In the genomic region with DNA sequence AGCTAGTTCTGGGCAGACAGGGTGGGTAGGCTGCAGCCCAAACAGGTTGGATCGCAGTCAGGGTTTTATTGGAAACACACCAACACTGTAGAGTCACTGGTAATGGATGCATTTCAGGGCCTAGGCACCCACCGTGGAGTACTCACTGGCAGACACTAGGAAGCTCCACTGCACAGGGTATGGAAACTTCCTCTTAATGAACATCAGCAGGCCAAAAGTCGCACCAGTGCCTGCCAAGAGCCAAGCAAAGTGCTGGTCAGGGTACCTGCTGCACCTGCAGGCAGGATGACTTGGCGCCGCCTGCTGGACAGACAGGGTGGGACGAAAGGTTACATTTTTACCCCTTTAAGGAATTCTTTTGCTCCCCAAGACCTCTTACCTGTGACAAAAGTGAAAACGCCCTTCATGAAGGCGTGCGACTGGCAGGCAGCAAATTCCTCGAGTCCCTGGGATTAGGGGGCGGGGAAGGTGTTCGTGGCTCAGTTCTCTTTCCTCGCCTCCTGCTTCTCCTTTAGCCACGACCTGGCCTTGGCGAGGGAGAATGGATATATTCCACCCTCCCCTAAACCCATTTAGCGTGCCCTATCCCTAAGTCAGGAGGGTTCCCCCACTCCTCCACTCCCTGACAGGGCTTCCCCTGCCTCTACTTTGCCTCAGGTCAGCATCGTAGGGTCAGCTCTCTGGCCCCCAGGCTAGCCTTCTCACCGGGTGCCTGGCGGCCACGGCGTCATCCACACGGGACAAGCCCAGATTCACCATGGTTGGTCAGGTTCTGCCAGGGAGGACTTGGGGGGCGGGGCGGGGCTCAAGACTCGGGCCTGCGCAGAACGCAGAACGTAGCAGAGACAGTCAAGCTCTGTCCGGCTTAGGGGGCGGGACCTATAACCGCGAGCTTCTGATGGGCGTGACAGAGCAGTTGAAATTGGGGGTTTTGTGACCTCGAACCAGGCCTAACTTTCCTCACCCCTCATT, we compare ENCODE assay signal across 8 mouse cellular contexts. TPM values are rescaled to one million over a fixed set of nuclear protein-coding genes. Genes with fewer than 3 reads are reported as not detected.
DNase-seq lines count a peak whose midpoint lies in the region; ATAC-seq and TF ChIP-seq lines count a peak whose summit lies in the region.

Tmem141 (minus strand) TSS at position 777 of the 972 bp plus-strand sequence.

- H3K27ac ChIP-seq in ES-Bruce4 (ENCODE audit: insufficient read depth, low read length), result no peak within 1 kb of the TSS
- no peak within 1 kb of the TSS; the same call in 1 of the 2 replicates for H3K27ac ChIP-seq in forebrain, embryonic 15.5 days (replicated peaks)
- peak within 1 kb of the TSS; percentile 88 for H3K27ac ChIP-seq in layer of hippocampus, adult 2 months
- 0 out of 2 replicates have a peak within 1 kb of the TSS, but pooled peaks have one; percentile 37 for H3K27ac ChIP-seq in lung, embryonic 14.5 days (ENCODE audit: low read depth)
- no peak within 1 kb of the TSS for H3K27ac ChIP-seq in olfactory bulb, adult 2 months (ENCODE audit: insufficient read depth, low read depth, low read length)
- H3K27ac ChIP-seq in thymus, adult 2 months (ENCODE audit: control insufficient read depth, insufficient read depth, low read length), result no peak within 1 kb of the TSS

- H3K27me3 ChIP-seq in ES-Bruce4 (ENCODE audit: control insufficient read depth, insufficient read depth, low read length, poor library complexity, severe bottlenecking), result 0 out of 2 replicates have a peak, but pooled peaks cover 1% of the 10 kb centered on the region
- peaks cover 15% of the 10 kb centered on the region for H3K27me3 ChIP-seq in forebrain, embryonic 15.5 days
- peaks cover 19% of the 10 kb centered on the region for H3K27me3 ChIP-seq in lung, embryonic 14.5 days (ENCODE audit: insufficient read depth, low read length)
- no peaks in the 10 kb centered on the region; the same call in 1 of the 2 replicates for H3K27me3 ChIP-seq in thymus, adult 2 months (ENCODE audit: control insufficient read depth, insufficient read depth, low read length)

- H3K4me1 ChIP-seq in ES-Bruce4 (ENCODE audit: control insufficient read depth, insufficient read depth, low read length), result no peaks in the 10 kb centered on the region
- peaks cover 15% of the 10 kb centered on the region; the same call in 1 of the 2 replicates for H3K4me1 ChIP-seq in forebrain, embryonic 15.5 days
- H3K4me1 ChIP-seq in lung, embryonic 14.5 days (ENCODE audit: insufficient read depth), result no peaks in the 10 kb centered on the region
- H3K4me1 ChIP-seq in olfactory bulb, adult 2 months (ENCODE audit: control insufficient read depth, insufficient read depth, low read length), result peaks cover 11% of the 10 kb centered on the region
- peaks cover 17% of the 10 kb centered on the region for H3K4me1 ChIP-seq in thymus, adult 2 months (replicated peaks; ENCODE audit: control insufficient read depth, insufficient read depth, low read length)

- no peak for TF ChIP-seq EP300 in ES-Bruce4 (IDR thresholded peaks at IDR 0.05; ENCODE audit: insufficient read depth, low read depth, low read length)

- ATAC-seq in forebrain, embryonic 15.5 days (replicated peaks), result peak; percentile 92
- ATAC-seq in lung, embryonic 14.5 days (ENCODE audit: insufficient read depth), result peak; percentile 95

- H3K9ac ChIP-seq in ES-Bruce4 (ENCODE audit: low read depth, poor library complexity, severe bottlenecking), result peak within 1 kb of the TSS; percentile 42
- peak within 1 kb of the TSS; percentile 48 for H3K9ac ChIP-seq in forebrain, embryonic 15.5 days (replicated peaks)
- peak within 1 kb of the TSS; percentile 38 for H3K9ac ChIP-seq in lung, embryonic 14.5 days

- intact Hi-C loops in heart, postnatal 25 days (cut with DNase I), result no loop called here

- H3K36me3 ChIP-seq in ES-Bruce4 (ENCODE audit: control insufficient read depth, insufficient read depth, low read length, poor library complexity, severe bottlenecking), result no peaks in the 10 kb centered on the region
- H3K36me3 ChIP-seq in forebrain, embryonic 15.5 days, result no peaks in the 10 kb centered on the region
- H3K36me3 ChIP-seq in lung, embryonic 14.5 days (ENCODE audit: insufficient read depth), result no peaks in the 10 kb centered on the region
- no peaks in the 10 kb centered on the region for H3K36me3 ChIP-seq in thymus, adult 2 months (ENCODE audit: control insufficient read depth, insufficient read depth, low read length)

- 4% methylated on average over 34 of the region's 34 CpGs for WGBS in forebrain, embryonic 15.5 days
- 5% methylated on average over 34 of the region's 34 CpGs for WGBS in lung, embryonic 14.5 days
- WGBS in olfactory bulb, adult 2 months, result 9% methylated on average over 34 of the region's 34 CpGs
- 22% methylated on average over 34 of the region's 34 CpGs for WGBS in thymus, adult 2 months

- TF ChIP-seq CTCF in ES-Bruce4 (IDR thresholded peaks at IDR 0.05; ENCODE audit: low read depth, low read length), result peak; percentile 88
- peak; percentile 82 for TF ChIP-seq CTCF in layer of hippocampus, adult 2 months (conservative IDR thresholded peaks at IDR 0.05)
- peak; percentile 80 for TF ChIP-seq CTCF in lung, embryonic 14.5 days (IDR thresholded peaks at IDR 0.05; ENCODE audit: low read depth)
- TF ChIP-seq CTCF in olfactory bulb, adult 2 months (IDR thresholded peaks at IDR 0.05; ENCODE audit: insufficient read depth, low read depth, low read length), result peak; percentile 49; the same call in 1 of the 2 replicates
- TF ChIP-seq CTCF in thymus, adult 2 months (IDR thresholded peaks at IDR 0.05; ENCODE audit: borderline replicate concordance, control insufficient read depth, extremely low read depth, insufficient read depth, low read length, poor library complexity), result peak; percentile 79

- H3K9me3 ChIP-seq in ES-Bruce4 (replicated peaks; ENCODE audit: control insufficient read depth, insufficient read depth, low read length, poor library complexity, severe bottlenecking), result no peaks in the 10 kb centered on the region
- H3K9me3 ChIP-seq in forebrain, embryonic 15.5 days, result no peaks in the 10 kb centered on the region
- H3K9me3 ChIP-seq in lung, embryonic 14.5 days (ENCODE audit: low read depth, low read length), result no peaks in the 10 kb centered on the region

- peak within 1 kb of the TSS; percentile 61 for H3K4me2 ChIP-seq in forebrain, embryonic 15.5 days (replicated peaks)
- H3K4me2 ChIP-seq in lung, embryonic 14.5 days, result peak within 1 kb of the TSS; percentile 64

- DNase-seq in cerebellum, adult 11-12 months, result peak; percentile 94
- peak; percentile 76 for DNase-seq in heart, postnatal 25 days (ENCODE audit: low spot score)
- DNase-seq in layer of hippocampus, adult 2 months (ENCODE audit: low spot score in 2 of 2), result peak; percentile 80 to 88
- DNase-seq in lung, embryonic 14.5 days, result peak; percentile 91
- DNase-seq in thymus, adult 2 months, result peak; percentile 69

- TF ChIP-seq POLR2A in ES-Bruce4 (IDR thresholded peaks at IDR 0.05; ENCODE audit: insufficient read depth, low read length), result no peak
- peak; percentile 35; the same call in 1 of the 2 replicates for TF ChIP-seq POLR2A in olfactory bulb, adult 2 months (IDR thresholded peaks at IDR 0.05; ENCODE audit: insufficient read depth, low read depth, low read length)
- no peak for TF ChIP-seq POLR2A in thymus, adult 2 months (IDR thresholded peaks at IDR 0.05; ENCODE audit: control insufficient read depth, extremely low read depth, insufficient read depth, low read length, poor library complexity)

- peak within 1 kb of the TSS; percentile 86 for H3K4me3 ChIP-seq in ES-Bruce4 (ENCODE audit: low read depth, low read length)
- peak within 1 kb of the TSS; percentile 43 for H3K4me3 ChIP-seq in forebrain, embryonic 15.5 days
- H3K4me3 ChIP-seq in layer of hippocampus, adult 2 months, result peak within 1 kb of the TSS; percentile 72
- H3K4me3 ChIP-seq in lung, embryonic 14.5 days (ENCODE audit: low read depth, low read length), result peak within 1 kb of the TSS; percentile 37
- H3K4me3 ChIP-seq in olfactory bulb, adult 2 months (ENCODE audit: insufficient read depth, low read depth, low read length), result peak within 1 kb of the TSS; percentile 57
- no peak within 1 kb of the TSS for H3K4me3 ChIP-seq in thymus, adult 2 months (ENCODE audit: control insufficient read depth, insufficient read depth, low read length)

RNA-seq across cellular contexts. Expression of gene Tmem141, which starts in this region (rescaled TPM):
- 12.3 and 13.4 TPM in 2 replicates for polyA plus RNA-seq in ES-Bruce4 (2011; ENCODE audit: insufficient read depth, insufficient read length, low read depth, missing spikeins)
- polyA plus RNA-seq in forebrain, embryonic 15.5 days (2015; fragmentation: Nextera tagmentation; extraction: Ambion mirVana), result 23.8 and 25.0 TPM in 2 replicates
- total RNA-seq in heart, postnatal 25 days (2021), result 10 to 100 TPM; 27.9 to 31.6 TPM
- 10 to 100 TPM; 14.1 to 15.4 TPM for total RNA-seq in layer of hippocampus, adult 2 months (2021)
- polyA plus RNA-seq in lung, embryonic 14.5 days (2014; fragmentation: Nextera tagmentation; extraction: Ambion mirVana), result 21.9 and 26.0 TPM in 2 replicates
- polyA plus RNA-seq in olfactory bulb, adult 2 months (2012; ENCODE audit: insufficient read depth, insufficient read length, low replicate concordance, missing spikeins), result not detected in 2 replicates
- 4.9 and 12.3 TPM in 2 replicates for polyA plus RNA-seq in thymus, adult 2 months (2012; rRNA removed)

Comparison
In these comparisons a context has a peak if more than half of its experiments do, and no peak if none do; other contexts are left out.
1. H3K27ac ChIP-seq: peak in layer of hippocampus, adult 2 months (single experiment) and lung, embryonic 14.5 days (single experiment); none in ES-Bruce4 (single experiment), forebrain, embryonic 15.5 days (single experiment), olfactory bulb, adult 2 months (single experiment) and thymus, adult 2 months (single experiment).
2. Peak in every context shown above with its lines, with median percentiles within 50 percentile points of each other: H3K9ac ChIP-seq, CTCF ChIP-seq and DNase-seq.